Mouse (Mus musculus): Measurements from ENCODE around the gene Fam160b1. TPM values are rescaled to one million over a fixed set of nuclear protein-coding genes. Genes with fewer than 3 reads are reported as not detected.

Fam160b1 gene
- polyA plus RNA-seq, 1 experiment from 2014 or later, result 21.5 TPM

- ATAC-seq (no peak), DNase-seq (ENCODE audit: low read depth, low spot score) (no peak)
- ChIA-PET CTCF (interaction anchor here (1.3 kb wide), 1 partner anchor 191 kb away, joined by 3 read pairs; no protein-coding TSS in a partner anchor), POLR2A (no interaction called here)
- H3K27me3 ChIP-seq, result no peaks in the 10 kb centered on the region
- TF ChIP-seq CTCF (IDR thresholded peaks at IDR 0.05), result no peak
- in situ Hi-C loops (cut with MboI; ENCODE audit: low pct_unique_long_range_greater_than_20kb), result no loop called here
Observed at GRCm38 (mm10) chr19:57340900-57341742, 19.4 kb upstream of the Fam160b1 start.

GRCm38 (mm10) chr19:57343860-57344259, 16.6 kb upstream of the Fam160b1 start:
- CTCF ChIA-PET, result interaction anchor here (1.5 kb wide), 1 partner anchor 9 kb away, joined by 6 read pairs; no protein-coding TSS in a partner anchor
- in situ Hi-C loops (cut with MboI; ENCODE audit: low pct_unique_long_range_greater_than_20kb), result no loop called here
- POLR2A ChIA-PET, result no interaction called here
- ATAC-seq (no peak), DNase-seq (ENCODE audit: low read depth, low spot score) (no peak)
- TF ChIP-seq CTCF (IDR thresholded peaks at IDR 0.05), result no peak
- no peaks in the 10 kb centered on the region for H3K27me3 ChIP-seq

GRCm38 (mm10) chr19:57344678-57345077, 15.8 kb upstream of the Fam160b1 start:
- no peak for ATAC-seq
- in situ Hi-C loops (cut with MboI; ENCODE audit: low pct_unique_long_range_greater_than_20kb), result no loop called here
- POLR2A ChIA-PET, result no interaction called here

GRCm38 (mm10) chr19:57349096-57349495, 11.4 kb upstream of the Fam160b1 start:
- POLR2A ChIA-PET, result no interaction called here
- in situ Hi-C loops (cut with MboI; ENCODE audit: low pct_unique_long_range_greater_than_20kb), result no loop called here
- DNase-seq (ENCODE audit: low read depth, low spot score), result no peak
- no peak for ATAC-seq
- CTCF ChIA-PET, result interaction anchor here (1.3 kb wide), 1 partner anchor 11 kb away, joined by 3 read pairs; no protein-coding TSS in a partner anchor
- TF ChIP-seq CTCF (IDR thresholded peaks at IDR 0.05), result no peak
- H3K27me3 ChIP-seq, result no peaks in the 10 kb centered on the region

More at GRCm38 (mm10) chr19:57344678-57345077, 15.8 kb upstream of the Fam160b1 start:
- no peaks in the 10 kb centered on the region for H3K27me3 ChIP-seq
- CTCF ChIA-PET, result no interaction called here
- DNase-seq (ENCODE audit: low read depth, low spot score), result no peak
- TF ChIP-seq CTCF (IDR thresholded peaks at IDR 0.05), result no peak

GRCm38 (mm10) chr19:57352337-57352935, 8.0 kb upstream of the Fam160b1 start:
- H3K27me3 ChIP-seq, result no peaks in the 10 kb centered on the region
- ATAC-seq (no peak), DNase-seq (ENCODE audit: low read depth, low spot score) (no peak)
- ChIA-PET CTCF (interaction anchor here (2.2 kb wide), 1 partner anchor 9 kb away, joined by 6 read pairs; no protein-coding TSS in a partner anchor), POLR2A (no interaction called here)
- in situ Hi-C loops (cut with MboI; ENCODE audit: low pct_unique_long_range_greater_than_20kb), result no loop called here
- TF ChIP-seq CTCF (IDR thresholded peaks at IDR 0.05), result no peak

GRCm38 (mm10) chr19:57353228-57353627, 7.3 kb upstream of the Fam160b1 start:
- no peaks in the 10 kb centered on the region for H3K27me3 ChIP-seq
- in situ Hi-C loops (cut with MboI; ENCODE audit: low pct_unique_long_range_greater_than_20kb), result no loop called here
- TF ChIP-seq CTCF (IDR thresholded peaks at IDR 0.05), result no peak
- ATAC-seq, result no peak
- CTCF ChIA-PET, result interaction anchor here (2.2 kb wide), 1 partner anchor 10 kb away, joined by 6 read pairs; no protein-coding TSS in a partner anchor
- DNase-seq (ENCODE audit: low read depth, low spot score), result no peak
- POLR2A ChIA-PET, result no interaction called here

GRCm38 (mm10) chr19:57354050-57354449, 6.4 kb upstream of the Fam160b1 start:
- in situ Hi-C loops (cut with MboI; ENCODE audit: low pct_unique_long_range_greater_than_20kb), result no loop called here
- DNase-seq (ENCODE audit: low read depth, low spot score) (no peak), ATAC-seq (no peak)
- ChIA-PET POLR2A (no interaction called here), CTCF (interaction anchor here (2.2 kb wide), 1 partner anchor 10 kb away, joined by 6 read pairs; no protein-coding TSS in a partner anchor)
- H3K27me3 ChIP-seq, result no peaks in the 10 kb centered on the region
- no peak for TF ChIP-seq CTCF (IDR thresholded peaks at IDR 0.05)

- ChIA-PET CTCF (no interaction called here), POLR2A (no interaction called here)
- H3K27me3 ChIP-seq, result no peaks in the 10 kb centered on the region
- ATAC-seq, result no peak
- in situ Hi-C loops (cut with MboI; ENCODE audit: low pct_unique_long_range_greater_than_20kb), result no loop called here
- no peak for DNase-seq (ENCODE audit: low read depth, low spot score)
- TF ChIP-seq CTCF (IDR thresholded peaks at IDR 0.05), result no peak
Observed at GRCm38 (mm10) chr19:57354715-57355114, 5.8 kb upstream of the Fam160b1 start.

GRCm38 (mm10) chr19:57355451-57356251, 4.8 kb upstream of the Fam160b1 start:
- in situ Hi-C loops (cut with MboI; ENCODE audit: low pct_unique_long_range_greater_than_20kb), result no loop called here
- DNase-seq (ENCODE audit: low read depth, low spot score) (no peak), ATAC-seq (no peak)
- H3K27me3 ChIP-seq, result no peaks in the 10 kb centered on the region
- CTCF ChIA-PET, result no interaction called here
- POLR2A ChIA-PET, result no interaction called here
- TF ChIP-seq CTCF (IDR thresholded peaks at IDR 0.05), result no peak

GRCm38 (mm10) chr19:57356273-57356672, 4.2 kb upstream of the Fam160b1 start:
- POLR2A ChIA-PET, result no interaction called here
- in situ Hi-C loops (cut with MboI; ENCODE audit: low pct_unique_long_range_greater_than_20kb), result no loop called here

More at GRCm38 (mm10) chr19:57356273-57356672, 4.2 kb upstream of the Fam160b1 start:
- DNase-seq (ENCODE audit: low read depth, low spot score), result no peak
- no peak for TF ChIP-seq CTCF (IDR thresholded peaks at IDR 0.05)
- CTCF ChIA-PET, result no interaction called here
- ATAC-seq, result no peak
- H3K27me3 ChIP-seq, result no peaks in the 10 kb centered on the region
